In genomic region chr1:51538836-51539235, GRCm38 (mm10) we compare ENCODE assay signal across 23 mouse cellular contexts.
A peak's percentile ranks its signal among the peaks of the same experiment; 100 is the strongest.
DNase-seq lines count a peak whose midpoint lies in the region; ATAC-seq and TF ChIP-seq lines count a peak whose summit lies in the region.
"Had no signal": no experiment of that assay in that cellular context is flagged by ENCODE, and none has a peak within 500 bp of the region (broad histone marks: within the 10 kb centered on the region; RNA-seq: fewer than 3 reads in every experiment).

No protein-coding gene starts in this region.

- 49% methylated on average over 2 of the region's 2 CpGs for WGBS in intestine, embryonic 14.5 days
- 67% methylated on average over 2 of the region's 2 CpGs for WGBS in intestine, postnatal 0 days
- 60% methylated on average over 2 of the region's 2 CpGs for WGBS in kidney, postnatal 0 days
- WGBS in stomach, embryonic 16.5 days = 50% methylated on average over 2 of the region's 2 CpGs

- no peak overlapping the region for H3K4me2 ChIP-seq in intestine, embryonic 14.5 days (ENCODE audit: low read length)
- no peak overlapping the region for H3K4me2 ChIP-seq in intestine, postnatal 0 days (replicated peaks; ENCODE audit: low read depth)
- H3K4me2 ChIP-seq in kidney, postnatal 0 days (ENCODE audit: low read length) = no peak overlapping the region
- no peak overlapping the region for H3K4me2 ChIP-seq in stomach, embryonic 16.5 days (ENCODE audit: low read depth, low read length)
- H3K4me2 ChIP-seq: forebrain, embryonic 13.5 days; heart, embryonic 13.5 days; hindbrain, embryonic 14.5 days had no signal

- ATAC-seq in intestine, embryonic 14.5 days (replicated peaks; ENCODE audit: low FRiP score, low TSS enrichment, low read depth) = no peak
- ATAC-seq in intestine, postnatal 0 days = no peak
- ATAC-seq in kidney, postnatal 0 days (replicated peaks; ENCODE audit: low FRiP score, low read depth) = no peak; the same call in 1 of the 2 replicates
- peak; percentile 30; the same call in 1 of the 2 replicates for ATAC-seq in stomach, embryonic 16.5 days (ENCODE audit: insufficient read depth, low FRiP score)
- ATAC-seq: forebrain, embryonic 13.5 days; forebrain, embryonic 16.5 days had no signal

- no peaks in the 10 kb centered on the region for H3K27me3 ChIP-seq in intestine, embryonic 14.5 days (replicated peaks; ENCODE audit: control insufficient read depth, insufficient read depth, low read length)
- no peaks in the 10 kb centered on the region for H3K27me3 ChIP-seq in intestine, postnatal 0 days (replicated peaks; ENCODE audit: control insufficient read depth, insufficient read depth, low read length)
- H3K27me3 ChIP-seq in kidney, postnatal 0 days (ENCODE audit: insufficient read depth, low read length) = no peaks in the 10 kb centered on the region
- H3K27me3 ChIP-seq in stomach, embryonic 16.5 days (ENCODE audit: control insufficient read depth, insufficient read depth, low read length) = no peaks in the 10 kb centered on the region
- H3K27me3 ChIP-seq: forebrain, embryonic 13.5 days; heart, embryonic 13.5 days had no signal

- intact Hi-C loops in left cerebral cortex, postnatal 25 days (cut with DNase I) = no loop called here

- peak overlapping the region; percentile 43; the same call in 1 of the 2 replicates for H3K27ac ChIP-seq in intestine, embryonic 14.5 days (ENCODE audit: low read depth)
- no peak overlapping the region for H3K27ac ChIP-seq in intestine, postnatal 0 days (ENCODE audit: low read depth, low read length)
- H3K27ac ChIP-seq in kidney, postnatal 0 days = no peak overlapping the region; the same call in 1 of the 2 replicates
- H3K27ac ChIP-seq in stomach, embryonic 16.5 days (ENCODE audit: low read length) = peak overlapping the region; percentile 39; the same call in 1 of the 2 replicates
- H3K27ac ChIP-seq: forebrain, embryonic 10.5 days; forebrain, embryonic 13.5 days; heart, adult 2 months; heart, embryonic 10.5 days; heart, embryonic 13.5 days; hindbrain, embryonic 14.5 days had no signal

- H3K4me1 ChIP-seq in intestine, embryonic 14.5 days (replicated peaks; ENCODE audit: control insufficient read depth, insufficient read depth, low read length) = peaks cover 11% of the 10 kb centered on the region; the same call in 1 of the 2 replicates
- H3K4me1 ChIP-seq in intestine, postnatal 0 days (replicated peaks; ENCODE audit: control insufficient read depth, insufficient read depth, low read length) = no peaks in the 10 kb centered on the region
- no peaks in the 10 kb centered on the region for H3K4me1 ChIP-seq in kidney, postnatal 0 days (replicated peaks; ENCODE audit: insufficient read depth, low read length)
- H3K4me1 ChIP-seq in stomach, embryonic 16.5 days (ENCODE audit: control insufficient read depth, insufficient read depth, low read length) = peaks cover 7% of the 10 kb centered on the region; the same call in 1 of the 2 replicates
- H3K4me1 ChIP-seq: forebrain, embryonic 13.5 days; heart, embryonic 10.5 days had no signal

- no peak overlapping the region for H3K9ac ChIP-seq in intestine, embryonic 14.5 days (ENCODE audit: low read length)
- no peak overlapping the region for H3K9ac ChIP-seq in intestine, postnatal 0 days (ENCODE audit: low read depth, low read length)
- H3K9ac ChIP-seq in kidney, postnatal 0 days (ENCODE audit: low read depth, low read length) = no peak overlapping the region
- no peak overlapping the region for H3K9ac ChIP-seq in stomach, embryonic 16.5 days (ENCODE audit: low read length)
- H3K9ac ChIP-seq: forebrain, embryonic 13.5 days; heart, embryonic 13.5 days; hindbrain, embryonic 14.5 days had no signal

- no peak overlapping the region for H3K4me3 ChIP-seq in intestine, embryonic 14.5 days (ENCODE audit: low read depth, low read length)
- H3K4me3 ChIP-seq in intestine, postnatal 0 days (ENCODE audit: low read depth, low read length) = no peak overlapping the region
- no peak overlapping the region for H3K4me3 ChIP-seq in kidney, postnatal 0 days (replicated peaks; ENCODE audit: low read depth, low read length)
- H3K4me3 ChIP-seq in stomach, embryonic 16.5 days (replicated peaks; ENCODE audit: low read length) = no peak overlapping the region
- H3K4me3 ChIP-seq: forebrain, embryonic 10.5 days; forebrain, embryonic 13.5 days; heart, adult 2 months; heart, embryonic 10.5 days; heart, embryonic 13.5 days had no signal

- no peak for DNase-seq in intestine, embryonic 14.5 days (ENCODE audit: low spot score)
- DNase-seq in kidney, postnatal 0 days (ENCODE audit: low spot score) = peak; percentile 80
- no peak for DNase-seq in kidney, postnatal 25 days
- DNase-seq in Muller cell, postnatal 12 days (ENCODE audit: inconsistent ontology term) = peak; percentile 82
- no peak for DNase-seq in left cerebral cortex, postnatal 25 days (ENCODE audit: low spot score in 2 of 2)
- DNase-seq: adrenal gland, adult 2 months; adrenal gland, postnatal 14 days; cerebellum, adult 11-12 months; cerebellum, adult 9-10 months; cerebellum, postnatal 14 days; gastrocnemius, postnatal 10 days; gastrocnemius, postnatal 36 days; heart, adult 2 months; heart, postnatal 14 days; heart, postnatal 4 days had no signal

- H3K36me3 ChIP-seq in intestine, embryonic 14.5 days (ENCODE audit: control insufficient read depth, insufficient read depth, low read length) = no peaks in the 10 kb centered on the region
- no peaks in the 10 kb centered on the region for H3K36me3 ChIP-seq in intestine, postnatal 0 days (ENCODE audit: control insufficient read depth, insufficient read depth)
- no peaks in the 10 kb centered on the region for H3K36me3 ChIP-seq in kidney, postnatal 0 days (ENCODE audit: insufficient read depth, low read length)
- H3K36me3 ChIP-seq in stomach, embryonic 16.5 days (ENCODE audit: control insufficient read depth, insufficient read depth, low read length) = no peaks in the 10 kb centered on the region
- H3K36me3 ChIP-seq: forebrain, embryonic 10.5 days; heart, embryonic 10.5 days; heart, embryonic 13.5 days had no signal

- TF ChIP-seq CTCF in intestine, postnatal 0 days (IDR thresholded peaks at IDR 0.05; ENCODE audit: low read depth) = no peak
- no peak for TF ChIP-seq CTCF in kidney, postnatal 0 days (IDR thresholded peaks at IDR 0.05; ENCODE audit: low read depth)

- H3K9me3 ChIP-seq in intestine, embryonic 14.5 days (ENCODE audit: control insufficient read depth, low read length) = no peaks in the 10 kb centered on the region
- no peaks in the 10 kb centered on the region for H3K9me3 ChIP-seq in intestine, postnatal 0 days (ENCODE audit: control insufficient read depth)
- H3K9me3 ChIP-seq in kidney, postnatal 0 days (replicated peaks; ENCODE audit: low read length) = no peaks in the 10 kb centered on the region
- no peaks in the 10 kb centered on the region for H3K9me3 ChIP-seq in stomach, embryonic 16.5 days (replicated peaks; ENCODE audit: control insufficient read depth, low read length)
- H3K9me3 ChIP-seq: forebrain, embryonic 10.5 days; forebrain, embryonic 13.5 days; heart, embryonic 10.5 days; heart, embryonic 13.5 days had no signal

Comparison
In these comparisons a context has a peak if more than half of its experiments do, and no peak if none do; other contexts are left out.
1. DNase-seq: peak in kidney, postnatal 0 days (single experiment) and Muller cell, postnatal 12 days (single experiment); none in intestine, embryonic 14.5 days (single experiment), kidney, postnatal 25 days (0 of 2) and left cerebral cortex, postnatal 25 days (0 of 2).
2. H3K27ac ChIP-seq: peak in intestine, embryonic 14.5 days (single experiment) and stomach, embryonic 16.5 days (single experiment); none in intestine, postnatal 0 days (single experiment) and kidney, postnatal 0 days (single experiment).